Mouse (Mus musculus) myocyte (in vitro differentiated cells): Measurements from ENCODE around the gene Ugdh. TPM values are rescaled to one million over a fixed set of nuclear protein-coding genes. Genes with fewer than 3 reads are reported as not detected.
"Not testable (repeated sequence)": the region's sequence is repeated elsewhere in the genome, so short reads cannot be mapped to it uniquely, and the experiment has no call there.

ENCODE experiments used
- H3K27me3 ChIP-seq: one replicate; pipeline ENCODE4 v1.6.1; 2011; ENCODE audit not compliant: control insufficient read depth, insufficient read depth, insufficient read length
- H3K36me3 ChIP-seq: one replicate; pipeline ENCODE4 v1.6.1; 2011; ENCODE audit not compliant: control insufficient read depth, insufficient read depth
- H3K4me2 ChIP-seq: one replicate; pipeline ENCODE4 v1.6.1; 2011; ENCODE audit warnings: low read depth, control low read depth
- H3K4me3 ChIP-seq: one replicate; pipeline ENCODE4 v1.5.1; 2011; ENCODE audit warnings: mild to moderate bottlenecking, control low read depth, moderate library complexity
- H3K79me2 ChIP-seq: one replicate; pipeline ENCODE4 v1.6.1; 2011; ENCODE audit not compliant: control insufficient read depth, insufficient read depth
- H3ac ChIP-seq: one replicate; pipeline ENCODE4 v1.6.1; 2011; ENCODE audit not compliant: control insufficient read depth, insufficient read length
- CEBPB ChIP-seq: IDR thresholded peaks from 2 replicates; pipeline ENCODE4 v1.6.1; 2011; ENCODE audit warnings: mild to moderate bottlenecking, moderate library complexity; ENCODE audit not compliant: poor library complexity, insufficient read depth, severe bottlenecking
- E2F4 ChIP-seq: IDR thresholded peaks from one replicate; pipeline ENCODE4 v1.6.1; 2011; ENCODE audit warnings: mild to moderate bottlenecking, control low read depth, moderate library complexity; ENCODE audit not compliant: insufficient read depth
- MAX ChIP-seq: IDR thresholded peaks from one replicate; pipeline ENCODE4 v1.6.1; 2011; ENCODE audit warnings: low read depth, mild to moderate bottlenecking, control low read depth
- MYOD1 ChIP-seq, 3 experiments: IDR thresholded peaks; one replicate each; pipeline ENCODE4 v1.6.1; 2011; ENCODE audit warnings: control low read depth in 2 of 3, low read depth in 2 of 3, mild to moderate bottlenecking in 2 of 3, moderate library complexity in 1 of 3; ENCODE audit not compliant: insufficient read length in 2 of 3, control insufficient read depth in 1 of 3
- MYOG ChIP-seq, 3 experiments: IDR thresholded peaks; one replicate each; pipeline ENCODE4 v1.6.1; 2011; ENCODE audit warnings: control low read depth in 2 of 3, low read depth in 2 of 3, mild to moderate bottlenecking in 2 of 3; ENCODE audit not compliant: insufficient read length in 2 of 3, control insufficient read depth in 1 of 3, insufficient read depth in 1 of 3
- POLR2A ChIP-seq: IDR thresholded peaks from one replicate; pipeline ENCODE4 v1.6.1; 2011; ENCODE audit warnings: low read depth, mild to moderate bottlenecking, control low read depth, moderate library complexity; ENCODE audit not compliant: insufficient read length
- POLR2AphosphoS2 ChIP-seq: IDR thresholded peaks from one replicate; pipeline ENCODE4 v1.6.1; 2011; ENCODE audit warnings: low read depth, control low read depth; ENCODE audit not compliant: insufficient read length
- REST ChIP-seq: IDR thresholded peaks from one replicate; pipeline ENCODE4 v1.6.1; 2011; ENCODE audit warnings: mild to moderate bottlenecking, control low read depth, moderate library complexity; ENCODE audit not compliant: insufficient read depth, insufficient read length
- SRF ChIP-seq: IDR thresholded peaks from one replicate; pipeline ENCODE4 v1.6.1; 2011; ENCODE audit warnings: low read depth; ENCODE audit not compliant: control insufficient read depth, insufficient read length
- TCF12 ChIP-seq: IDR thresholded peaks from one replicate; pipeline ENCODE4 v1.6.1; 2011; ENCODE audit warnings: mild to moderate bottlenecking, control low read depth; ENCODE audit not compliant: poor library complexity, insufficient read depth, severe bottlenecking
- TCF3 ChIP-seq: IDR thresholded peaks from one replicate; pipeline ENCODE4 v1.6.1; 2011; ENCODE audit warnings: low read depth, control low read depth; ENCODE audit not compliant: insufficient read length
- USF1 ChIP-seq: IDR thresholded peaks from one replicate; pipeline ENCODE4 v1.6.1; 2011; ENCODE audit warnings: low read depth, mild to moderate bottlenecking, control low read depth, moderate library complexity
- polyA plus RNA-seq: library from polyadenylated mRNA; unstranded; fragments of >200 nt; fragmentation: generic; extraction: Trizol; gene quantifications from one replicate; pipeline ENCODE4 v1.2.1, GENCODE M21; 2012; ENCODE audit warnings: missing spikeins

Gene Ugdh
- polyA plus RNA-seq, 1 experiment, result 30.9 TPM

DNA sequence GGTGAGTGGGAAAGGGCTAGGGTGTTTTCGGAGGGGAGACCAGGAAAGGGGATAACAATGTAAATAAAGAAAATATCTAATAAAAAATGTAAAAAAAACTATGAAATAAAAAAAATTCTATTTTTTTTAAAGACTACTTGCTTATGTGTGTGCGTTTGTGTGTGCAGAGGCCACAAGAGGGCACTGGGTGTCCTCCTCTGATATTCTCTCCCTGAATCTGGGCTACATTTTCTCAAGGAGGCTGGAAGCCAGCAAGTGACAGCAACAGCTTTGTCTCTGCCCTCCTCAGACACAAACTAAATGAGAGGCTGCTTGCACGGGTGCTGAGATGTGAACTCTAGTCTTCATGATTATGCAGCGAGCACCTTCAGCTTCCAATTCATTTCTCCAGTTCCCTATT is 42.5 kb upstream of the Ugdh start:
- Histone ChIP-seq H3ac (no peak overlapping the region), H3K36me3 (no peaks in the 10 kb centered on the region), H3K79me2 (no peaks in the 10 kb centered on the region), H3K4me3 (no peak overlapping the region), H3K27me3 (no peaks in the 10 kb centered on the region), H3K4me2 (no peak overlapping the region)
- TF ChIP-seq TCF12 (no peak), E2F4 (no peak), USF1 (no peak), MYOG (IDR thresholded peaks at IDR 0.05; ENCODE audit: control insufficient read depth in 1 of 3, insufficient read depth in 1 of 3, insufficient read length in 2 of 3, low read depth in 2 of 3) (no peak), POLR2AphosphoS2 (no peak), CEBPB (no peak), MYOD1 (IDR thresholded peaks at IDR 0.05; ENCODE audit: control insufficient read depth in 1 of 3, insufficient read length in 2 of 3, low read depth in 2 of 3) (no peak), MAX (no peak), TCF3 (no peak), SRF (no peak), POLR2A (no peak), REST (no peak)

DNA sequence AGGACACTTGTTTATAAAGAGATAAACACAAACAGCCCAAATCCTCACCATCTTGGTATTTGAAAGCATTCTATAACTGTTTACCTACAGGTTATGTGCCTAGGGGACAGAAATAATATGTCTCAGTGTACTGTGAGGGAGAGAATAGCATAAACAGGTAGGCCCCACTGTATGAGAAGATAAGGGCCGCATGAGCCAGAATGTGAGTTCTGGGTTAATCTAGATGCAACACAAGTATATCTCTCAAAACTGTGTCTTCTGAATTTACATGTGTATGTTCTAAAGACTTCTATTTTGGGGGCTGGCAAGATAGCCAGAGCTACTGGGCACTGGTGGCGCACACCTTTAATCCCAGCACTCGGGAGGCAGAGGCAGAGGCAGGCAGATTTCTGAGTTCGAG is 41.0 kb upstream of the Ugdh start:
- H3K4me2 ChIP-seq, H3K36me3 ChIP-seq, H3K27me3 ChIP-seq, H3K4me3 ChIP-seq, H3K79me2 ChIP-seq, H3ac ChIP-seq: not testable (repeated sequence)

DNA sequence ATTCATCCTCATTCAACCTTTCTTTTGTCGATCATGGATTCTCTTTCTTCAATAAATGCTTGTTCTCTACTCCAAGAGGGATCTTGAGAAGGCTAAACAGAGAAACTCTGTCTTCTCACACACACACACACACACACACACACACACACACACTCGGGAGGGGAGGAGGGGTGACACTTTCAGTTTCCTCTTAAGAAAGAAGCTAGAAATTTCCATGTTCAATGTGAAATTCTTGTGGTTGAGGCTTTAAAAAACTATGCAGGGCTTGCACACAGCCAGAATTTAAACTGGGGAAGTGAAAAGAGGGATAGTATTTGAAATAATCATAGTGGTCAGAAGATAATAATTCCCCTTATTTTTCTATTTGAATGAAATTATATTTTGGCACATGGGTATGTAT is 40.1 kb upstream of the Ugdh start:
- Histone ChIP-seq H3K36me3 (no peaks in the 10 kb centered on the region), H3K27me3 (no peaks in the 10 kb centered on the region), H3K79me2 (no peaks in the 10 kb centered on the region), H3K4me2 (no peak overlapping the region), H3K4me3 (no peak overlapping the region), H3ac (no peak overlapping the region)
- TF ChIP-seq POLR2AphosphoS2, result no peak

DNA sequence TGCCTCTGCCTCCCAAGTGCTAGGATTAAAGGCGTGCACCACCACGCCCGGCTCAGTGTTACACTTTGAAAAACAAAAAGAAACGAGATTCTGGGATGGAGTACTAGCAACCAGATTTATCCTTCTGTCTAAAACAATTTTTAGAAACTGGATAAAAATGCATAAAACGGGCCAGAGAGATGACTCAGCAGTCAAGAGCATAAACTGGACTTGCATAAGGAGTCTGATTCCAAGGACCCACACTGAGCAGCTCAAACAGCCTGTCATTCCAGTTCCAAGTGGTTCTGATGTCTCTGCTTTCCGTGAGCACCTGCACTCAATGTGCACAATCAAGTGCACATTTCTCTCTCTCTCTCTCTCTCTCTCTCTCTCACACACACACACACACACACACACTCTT is 34.0 kb upstream of the Ugdh start:
- Histone ChIP-seq H3K79me2 (no peaks in the 10 kb centered on the region), H3K4me2 (no peak overlapping the region), H3K27me3 (no peaks in the 10 kb centered on the region), H3ac (no peak overlapping the region), H3K36me3 (peaks cover 12% of the 10 kb centered on the region), H3K4me3 (no peak overlapping the region)
- TF ChIP-seq REST, result no peak
- no peak for TF ChIP-seq E2F4
- TF ChIP-seq TCF3, result no peak
- no peak for TF ChIP-seq POLR2AphosphoS2
- no peak for TF ChIP-seq MAX
- no peak for TF ChIP-seq MYOD1 (IDR thresholded peaks at IDR 0.05; ENCODE audit: control insufficient read depth in 1 of 3, insufficient read length in 2 of 3, low read depth in 2 of 3)
- no peak for TF ChIP-seq MYOG (IDR thresholded peaks at IDR 0.05; ENCODE audit: control insufficient read depth in 1 of 3, insufficient read depth in 1 of 3, insufficient read length in 2 of 3, low read depth in 2 of 3)

DNA sequence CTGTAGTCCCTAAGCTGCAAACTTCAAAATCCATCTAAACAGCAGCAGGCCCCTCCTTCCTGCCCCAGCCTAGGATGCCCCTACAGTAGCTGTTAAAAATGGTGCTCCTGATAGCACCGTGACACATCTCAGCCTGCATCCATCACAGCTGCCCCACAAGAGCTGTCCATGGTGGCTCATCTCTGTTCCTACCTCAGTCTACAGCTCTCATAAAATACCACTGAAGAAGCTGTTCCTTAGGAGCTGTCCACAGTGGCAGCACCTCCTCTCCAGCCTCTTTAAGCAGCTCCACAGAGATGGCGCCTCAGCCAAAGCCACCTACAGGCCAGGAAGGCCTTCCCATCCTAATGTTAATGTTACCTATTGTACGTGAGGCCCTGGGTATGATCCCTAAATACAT is 31.2 kb upstream of the Ugdh start:
- Histone ChIP-seq H3K36me3 (peaks cover 12% of the 10 kb centered on the region), H3K4me3 (no peak overlapping the region), H3K27me3 (no peaks in the 10 kb centered on the region), H3ac (no peak overlapping the region), H3K79me2 (no peaks in the 10 kb centered on the region), H3K4me2 (no peak overlapping the region)
- TF ChIP-seq TCF12, result no peak
- TF ChIP-seq REST, result peak; percentile 79
- TF ChIP-seq MYOG (IDR thresholded peaks at IDR 0.05; ENCODE audit: control insufficient read depth in 1 of 3, insufficient read depth in 1 of 3, insufficient read length in 2 of 3, low read depth in 2 of 3), result peak in 1 of 3 experiments; percentile 11

DNA sequence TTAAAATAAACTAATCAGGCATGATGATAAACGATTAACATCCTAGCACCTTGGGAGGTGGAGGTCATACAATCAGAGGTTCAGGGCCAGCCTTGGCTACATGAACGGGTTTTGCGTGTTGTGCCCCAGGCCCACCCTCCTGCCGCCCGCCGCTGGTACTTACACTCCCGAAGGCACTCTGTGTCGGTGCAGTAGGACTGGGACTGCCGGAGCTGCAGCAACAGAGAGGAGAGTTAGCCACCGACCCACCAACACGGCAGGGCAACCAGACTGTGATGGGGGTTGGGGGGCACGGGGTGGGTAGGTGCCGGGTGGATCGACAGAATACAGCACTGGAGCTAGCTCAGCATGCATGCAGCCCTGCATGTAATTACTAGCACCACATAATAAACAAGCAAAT is 24.6 kb upstream of the Ugdh start:
- Histone ChIP-seq H3K4me2 (no peak overlapping the region), H3K79me2 (no peaks in the 10 kb centered on the region), H3K27me3 (no peaks in the 10 kb centered on the region), H3K4me3 (no peak overlapping the region), H3ac (no peak overlapping the region), H3K36me3 (peaks cover 3% of the 10 kb centered on the region)
- no peak for TF ChIP-seq POLR2A
- TF ChIP-seq MAX, result no peak
